Mouse (Mus musculus) urinary bladder, adult 2 months (tissue): ENCODE results near the gene Ttyh1. TPM values are rescaled to one million over a fixed set of nuclear protein-coding genes. Genes with fewer than 3 reads are reported as not detected.

ENCODE experiments used
- DNase-seq: peaks from one replicate; pipeline ENCODE4 v3.0.0; 2022; ENCODE audit warnings: low spot score
- polyA plus RNA-seq: library from polyadenylated mRNA; depleted of rRNA; stranded (reverse); fragments of >200 nt; gene quantifications from 2 replicates; pipeline ENCODE4 v1.2.3, GENCODE M21; 2012; rRNA removed

The Ttyh1 gene
- 4.5 and 5.0 TPM in 2 replicates for polyA plus RNA-seq

- no peak for DNase-seq
Measured at GRCm38 (mm10) chr7:4119344-4119902, at the start of gene Ttyh1. Gene Ttyh1, plus strand, starts transcription at chr7:4119408.

GRCm38 (mm10) chr7:4071066-4071465 lies 48.1 kb upstream of the Ttyh1 start:
- no peak for DNase-seq

GRCm38 (mm10) chr7:4073144-4073543 lies 46.1 kb upstream of the Ttyh1 start:
- DNase-seq = no peak

GRCm38 (mm10) chr7:4079511-4079910 lies 39.7 kb upstream of the Ttyh1 start:
- DNase-seq = no peak

- no peak for DNase-seq
Measured at GRCm38 (mm10) chr7:4080552-4080951, 38.7 kb upstream of the Ttyh1 start.

GRCm38 (mm10) chr7:4081706-4082105 lies 37.5 kb upstream of the Ttyh1 start:
- no peak for DNase-seq

GRCm38 (mm10) chr7:4082804-4083203 lies 36.4 kb upstream of the Ttyh1 start:
- DNase-seq = no peak

GRCm38 (mm10) chr7:4084161-4084560 lies 35.0 kb upstream of the Ttyh1 start:
- DNase-seq = no peak

GRCm38 (mm10) chr7:4085562-4085961 lies 33.6 kb upstream of the Ttyh1 start:
- no peak for DNase-seq

GRCm38 (mm10) chr7:4087238-4087895 lies 31.8 kb upstream of the Ttyh1 start:
- DNase-seq = no peak

GRCm38 (mm10) chr7:4087896-4088480 lies 31.2 kb upstream of the Ttyh1 start:
- DNase-seq = no peak

- no peak for DNase-seq
Measured at GRCm38 (mm10) chr7:4088679-4089078, 30.5 kb upstream of the Ttyh1 start.

GRCm38 (mm10) chr7:4091170-4091569 lies 28.0 kb upstream of the Ttyh1 start:
- DNase-seq = no peak

- DNase-seq = no peak
Measured at GRCm38 (mm10) chr7:4098301-4098700, 20.9 kb upstream of the Ttyh1 start.

GRCm38 (mm10) chr7:4098832-4099231 lies 20.4 kb upstream of the Ttyh1 start:
- no peak for DNase-seq

GRCm38 (mm10) chr7:4101144-4101543 lies 18.1 kb upstream of the Ttyh1 start:
- no peak for DNase-seq

- no peak for DNase-seq
Measured at GRCm38 (mm10) chr7:4103411-4103810, 15.8 kb upstream of the Ttyh1 start.

- no peak for DNase-seq
Measured at GRCm38 (mm10) chr7:4111766-4112165, 7.4 kb upstream of the Ttyh1 start.

- no peak for DNase-seq
Measured at GRCm38 (mm10) chr7:4117050-4117814, 2.0 kb upstream of the Ttyh1 start.

- no peak for DNase-seq
Measured at GRCm38 (mm10) chr7:4119976-4120921, 1.0 kb downstream of the Ttyh1 start.

GRCm38 (mm10) chr7:4122076-4122768 lies 3.0 kb downstream of the Ttyh1 start:
- no peak for DNase-seq
